Mouse (Mus musculus): ENCODE results near the gene Ptdss2.

Ptdss2 gene

DNA sequence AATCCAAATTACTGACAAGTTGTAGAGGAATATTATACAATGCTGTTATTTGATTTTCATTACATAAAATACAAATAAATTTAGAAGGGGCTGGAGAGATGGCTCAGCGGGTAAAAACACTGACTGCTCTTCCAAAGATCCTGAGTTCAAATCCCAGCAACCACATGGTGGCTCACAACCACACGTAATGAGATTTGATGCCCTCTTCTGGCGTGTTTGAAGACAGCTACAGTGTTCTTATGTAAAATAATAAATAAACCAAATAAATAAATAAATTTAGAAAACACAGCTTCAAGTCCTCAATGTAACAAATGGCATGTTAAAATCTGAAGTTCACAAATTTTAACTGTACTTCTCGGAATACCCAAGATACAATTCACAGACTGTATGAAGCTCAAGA, 52.9 kb downstream of the Ptdss2 start:
- DNase-seq: no peak

- peak; percentile 90 for DNase-seq
Observed at GRCm38 (mm10) chr7:141176173-141176572, 54.0 kb downstream of the Ptdss2 start.

- no peak for DNase-seq
Observed at GRCm38 (mm10) chr7:141188194-141188593, 66.0 kb downstream of the Ptdss2 start.

DNA sequence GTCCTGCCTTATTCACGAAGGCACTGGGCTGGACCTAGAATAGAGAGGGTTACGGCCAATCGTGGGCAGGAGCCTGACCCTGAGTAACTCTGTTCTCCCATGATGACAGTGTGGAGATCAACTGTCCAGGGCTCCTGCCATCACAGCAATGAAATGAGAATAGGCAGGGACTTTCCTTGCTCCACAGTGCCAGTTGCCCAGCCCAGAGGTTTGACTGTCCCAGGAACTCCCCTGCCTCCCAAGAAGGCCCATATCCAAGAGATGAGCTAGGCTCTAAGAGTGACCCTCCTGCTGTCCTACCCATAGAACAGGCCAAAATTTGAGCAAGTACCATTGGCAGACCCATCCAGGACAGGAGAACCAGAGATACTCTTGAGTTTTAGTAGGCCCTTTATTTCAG, 66.6 kb downstream of the Ptdss2 start:
- DNase-seq: no peak

DNA sequence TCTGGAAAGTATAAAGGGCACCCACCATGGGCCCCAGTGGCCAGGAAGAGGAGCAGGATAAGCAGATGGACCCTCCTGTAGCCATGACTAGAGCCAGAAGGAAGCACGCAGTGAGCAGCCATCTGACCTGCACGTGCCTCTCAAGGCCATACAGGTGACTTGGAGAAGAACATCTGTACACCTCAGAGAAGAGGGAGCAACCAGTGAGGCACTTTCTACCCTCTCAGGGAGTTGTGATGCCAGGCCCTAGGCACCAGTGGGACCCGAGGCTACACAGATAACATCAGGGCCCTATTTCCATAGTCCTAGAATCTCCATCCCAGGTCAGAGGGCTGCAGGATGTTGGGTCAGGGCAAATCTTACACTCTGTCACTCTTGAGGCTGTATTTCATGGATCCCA, 68.0 kb downstream of the Ptdss2 start:
- DNase-seq: no peak

- no peak for DNase-seq
Observed at GRCm38 (mm10) chr7:141191036-141191435, 68.9 kb downstream of the Ptdss2 start.

- no peak for DNase-seq
Observed at GRCm38 (mm10) chr7:141191796-141192685, 69.9 kb downstream of the Ptdss2 start.

GRCm38 (mm10) chr7:141192776-141193347, 70.7 kb downstream of the Ptdss2 start:
- DNase-seq: peak; percentile 21

GRCm38 (mm10) chr7:141193348-141193856, 71.2 kb downstream of the Ptdss2 start:
- DNase-seq: peak; percentile 48

GRCm38 (mm10) chr7:141193948-141194347, 71.8 kb downstream of the Ptdss2 start, which contains the start of the genes Hras and Lrrc56:
Hras (minus strand) TSS chr7:141194005.
Lrrc56 (plus strand) TSS chr7:141194157.
- peak; percentile 99 for DNase-seq

DNA sequence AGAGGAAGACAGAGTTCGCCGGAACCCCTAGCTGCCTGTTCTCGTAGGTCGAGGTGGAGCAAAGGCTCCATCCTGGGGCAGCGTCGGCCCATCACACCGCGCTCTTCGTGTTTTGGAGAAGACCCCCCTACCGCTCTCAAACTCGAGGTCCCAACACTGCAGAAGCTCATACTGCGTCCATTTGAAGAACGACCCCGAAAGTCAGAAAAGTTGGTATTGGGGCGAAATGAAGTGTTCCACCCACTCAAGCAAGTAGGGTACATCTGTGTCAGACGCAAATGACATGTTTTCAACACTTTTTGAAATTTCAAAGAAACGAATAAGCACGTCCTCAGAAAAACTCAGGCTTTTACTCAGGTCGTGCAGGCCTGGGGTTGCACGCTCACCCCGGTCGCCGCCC, 72.2 kb downstream of the Ptdss2 start:
- no peak for DNase-seq

DNA sequence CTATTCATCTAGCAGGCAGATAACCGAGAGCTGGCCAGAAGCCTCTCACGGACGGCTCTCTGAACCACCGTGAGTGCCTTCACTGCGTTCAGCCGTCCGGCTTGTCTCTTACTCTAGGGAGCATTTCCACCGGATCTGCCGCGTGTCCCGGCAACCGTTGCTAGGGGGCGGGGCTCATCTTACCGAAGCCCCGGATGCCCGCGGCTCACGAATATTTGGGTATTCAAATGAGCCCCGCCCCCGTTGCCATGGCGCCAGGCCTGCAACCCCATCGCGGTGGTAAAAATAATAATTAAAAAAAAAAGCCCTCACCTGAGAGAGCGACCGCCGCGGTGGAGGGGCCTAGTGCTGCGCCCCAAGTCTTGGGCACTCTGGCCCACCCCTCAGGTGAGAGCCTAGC, 72.6 kb downstream of the Ptdss2 start:
- peak; percentile 98 for DNase-seq

GRCm38 (mm10) chr7:141195754-141196153, 73.6 kb downstream of the Ptdss2 start:
- DNase-seq: no peak

GRCm38 (mm10) chr7:141196619-141197282, 74.6 kb downstream of the Ptdss2 start:
- DNase-seq: peak; percentile 75

- no peak for DNase-seq
Observed at GRCm38 (mm10) chr7:141198121-141198520, 75.9 kb downstream of the Ptdss2 start.

DNA sequence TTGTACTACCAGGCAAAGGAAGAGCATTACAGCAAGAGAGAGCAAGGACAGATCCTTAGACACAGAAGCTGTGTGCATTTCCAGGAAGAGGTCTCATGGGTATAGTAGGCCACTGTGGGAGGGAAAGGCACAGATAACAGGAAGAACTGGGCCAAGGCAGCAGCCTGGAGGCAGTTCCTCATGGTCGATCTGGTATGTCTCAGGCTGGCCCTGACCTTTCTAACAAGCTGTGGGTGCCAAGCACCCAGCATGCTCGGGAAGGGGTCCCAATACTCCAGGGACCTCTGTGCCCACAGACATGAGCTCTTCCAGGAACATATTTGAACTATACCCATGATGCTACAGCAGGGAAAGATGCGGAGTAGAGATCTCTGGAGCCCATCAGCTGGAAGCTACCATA, 82.4 kb downstream of the Ptdss2 start:
- DNase-seq: no peak

GRCm38 (mm10) chr7:141205504-141205903, 83.3 kb downstream of the Ptdss2 start:
- DNase-seq: no peak

DNA sequence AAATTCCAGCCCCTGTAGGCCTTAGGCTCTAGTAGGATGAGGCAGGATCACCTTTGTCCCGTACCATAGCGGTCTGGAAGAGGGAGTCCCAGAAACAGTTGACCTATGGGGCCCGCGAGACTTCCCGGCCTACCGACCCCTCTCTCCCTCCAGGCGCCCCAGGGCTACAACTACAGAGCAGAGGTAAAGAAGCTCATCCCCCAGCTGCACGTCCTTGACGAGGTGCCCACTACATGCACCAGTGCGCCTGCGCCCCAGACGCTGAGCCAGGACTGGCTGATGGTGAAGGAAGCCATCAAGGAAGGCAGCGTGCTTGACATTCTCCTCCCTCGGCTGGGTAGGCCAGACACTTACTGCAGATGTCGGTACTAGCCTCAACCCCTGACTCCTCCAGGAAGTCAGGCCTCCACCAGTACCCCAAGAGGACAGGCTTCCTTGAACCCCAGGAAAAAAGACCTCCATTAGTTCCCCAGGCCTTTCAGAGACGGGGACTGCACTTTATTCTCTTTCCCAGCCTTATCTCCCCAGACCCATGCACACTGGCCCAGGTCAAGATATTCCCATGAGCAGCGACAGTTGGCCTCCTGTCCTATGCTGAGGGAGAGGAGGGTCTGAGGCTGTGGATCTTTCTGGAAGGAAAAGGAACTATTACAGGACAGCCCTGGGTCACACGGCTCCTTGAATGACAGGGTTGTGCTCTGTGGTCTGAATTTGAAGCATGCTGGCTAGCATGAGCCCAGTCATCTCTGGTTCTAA, 84.2 kb downstream of the Ptdss2 start:
- DNase-seq: peak; percentile 67
